Mouse (Mus musculus): Measurements from ENCODE around the gene Rad21l.
"Not testable (repeated sequence)": the region's sequence is repeated elsewhere in the genome, so short reads cannot be mapped to it uniquely, and the experiment has no call there.

Rad21l gene

GRCm38 (mm10) chr2:151628011-151628410 is 40.3 kb downstream of the Rad21l start:
- DNase-seq (ENCODE audit: low spot score): no peak

GRCm38 (mm10) chr2:151626296-151626695 is 42.0 kb downstream of the Rad21l start:
- no peak for DNase-seq (ENCODE audit: low spot score)

GRCm38 (mm10) chr2:151623776-151624175 is 44.6 kb downstream of the Rad21l start:
- no peak for DNase-seq (ENCODE audit: low spot score)

GRCm38 (mm10) chr2:151616551-151617329 is 51.6 kb downstream of the Rad21l start:
- DNase-seq (ENCODE audit: low spot score): no peak

- not testable (repeated sequence) for DNase-seq (ENCODE audit: low spot score)
Measured at GRCm38 (mm10) chr2:151615779-151616178, 52.6 kb downstream of the Rad21l start.

- DNase-seq (ENCODE audit: low spot score): no peak
Measured at GRCm38 (mm10) chr2:151609974-151610373, 58.4 kb downstream of the Rad21l start.

GRCm38 (mm10) chr2:151608435-151608834 is 59.9 kb downstream of the Rad21l start:
- no peak for DNase-seq (ENCODE audit: low spot score)

- no peak for DNase-seq (ENCODE audit: low spot score)
Measured at GRCm38 (mm10) chr2:151605437-151605987, 62.8 kb downstream of the Rad21l start.

GRCm38 (mm10) chr2:151603630-151604029 is 64.7 kb downstream of the Rad21l start:
- no peak for DNase-seq (ENCODE audit: low spot score)

- DNase-seq (ENCODE audit: low spot score): no peak
Measured at GRCm38 (mm10) chr2:151602106-151602505, 66.2 kb downstream of the Rad21l start.

- no peak for DNase-seq (ENCODE audit: low spot score)
Measured at GRCm38 (mm10) chr2:151598068-151598467, 70.3 kb downstream of the Rad21l start.

Data from ovary, postnatal 14 days (tissue).